Mouse (Mus musculus): ENCODE data around the gene Phf23. TPM values are rescaled to one million over a fixed set of nuclear protein-coding genes. Genes with fewer than 3 reads are reported as not detected.

Phf23 gene
- total RNA-seq, 2 experiments from 2014 or later: 44.6 to 47.5 TPM

DNA sequence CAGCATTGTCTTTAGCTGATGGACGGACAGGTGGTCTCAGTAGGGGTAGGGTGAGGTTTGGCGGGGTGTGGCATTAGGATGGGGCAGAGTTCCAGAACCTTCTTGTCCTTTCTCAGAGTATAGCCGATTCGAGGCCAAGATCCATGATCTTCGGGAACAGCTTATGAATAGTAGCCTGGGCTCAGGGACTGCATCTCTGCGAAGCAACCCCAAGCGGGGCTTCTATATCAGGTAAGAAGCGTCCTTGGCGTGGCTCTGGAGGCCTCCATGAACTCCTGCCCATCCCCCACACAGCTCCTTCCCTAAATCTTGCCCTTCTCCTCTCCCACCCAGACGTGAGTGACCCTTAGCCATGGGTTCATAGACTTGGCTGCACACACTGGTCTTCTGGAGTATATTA is 44.1 kb downstream of the Phf23 start:
- intact Hi-C loops (cut with DNase I): no loop called here
- DNase-seq (ENCODE audit: low spot score in 2 of 2): no peak

DNA sequence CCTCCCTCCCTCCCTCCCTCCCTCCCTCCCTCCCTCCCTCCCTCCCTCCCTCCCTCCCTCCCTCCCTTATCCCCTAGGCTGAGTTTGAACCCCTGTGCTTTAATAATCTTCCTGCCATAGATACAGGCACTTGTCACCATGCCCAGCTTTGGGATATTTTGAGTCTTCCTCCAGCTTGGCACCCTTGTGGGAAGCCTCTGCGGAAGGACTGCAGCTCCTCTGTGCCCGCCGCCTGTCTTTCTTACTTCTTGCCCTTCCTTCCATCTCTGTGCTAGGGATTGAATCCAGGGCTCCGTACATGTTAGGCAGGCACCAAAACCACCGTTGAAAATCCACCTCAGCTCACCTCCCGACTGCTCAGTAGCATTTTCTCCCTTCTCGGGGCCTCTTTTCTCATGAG is 44.6 kb downstream of the Phf23 start:
- intact Hi-C loops (cut with DNase I): no loop called here
- peak in 1 of 2 experiments; percentile 79 for DNase-seq (ENCODE audit: low spot score in 2 of 2)

DNA sequence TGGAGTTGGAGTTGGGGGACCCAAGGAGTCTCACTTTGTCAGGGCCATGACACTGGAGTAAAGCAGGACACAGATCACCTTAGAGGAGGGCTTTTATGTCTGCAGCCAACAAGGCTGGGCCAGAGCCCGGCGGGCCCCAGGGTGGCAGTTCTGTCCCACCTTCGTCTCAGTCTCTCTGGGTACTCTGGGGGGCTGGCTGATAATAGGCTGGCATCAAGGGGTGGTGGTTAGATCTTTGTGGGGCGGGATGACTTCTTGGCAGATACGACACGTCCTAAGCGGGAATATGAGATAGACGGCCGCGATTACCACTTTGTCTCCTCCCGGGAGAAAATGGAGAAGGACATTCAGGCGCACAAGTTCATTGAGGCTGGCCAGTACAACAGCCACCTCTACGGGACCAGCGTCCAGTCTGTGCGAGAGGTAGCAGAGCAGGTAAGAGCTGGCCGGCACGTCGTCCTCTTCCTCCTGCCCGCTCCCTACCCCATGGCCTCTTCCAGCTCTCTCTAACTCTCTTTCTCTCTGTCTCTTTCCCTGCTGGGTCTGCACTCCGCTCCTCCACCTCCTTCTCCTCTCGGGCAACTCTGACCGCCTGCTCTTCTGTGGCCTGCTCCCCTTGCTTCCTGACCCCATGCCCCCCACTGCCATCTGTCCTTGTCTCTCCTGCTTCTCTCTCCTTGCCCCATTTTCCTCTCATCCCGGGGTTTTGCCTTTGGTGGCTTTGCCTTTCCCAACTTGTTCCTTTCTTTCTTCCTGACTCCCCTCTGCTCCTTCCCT is 46.9 kb downstream of the Phf23 start:
- intact Hi-C loops (cut with DNase I): no loop called here
- DNase-seq (ENCODE audit: low spot score in 2 of 2): no peak

DNA sequence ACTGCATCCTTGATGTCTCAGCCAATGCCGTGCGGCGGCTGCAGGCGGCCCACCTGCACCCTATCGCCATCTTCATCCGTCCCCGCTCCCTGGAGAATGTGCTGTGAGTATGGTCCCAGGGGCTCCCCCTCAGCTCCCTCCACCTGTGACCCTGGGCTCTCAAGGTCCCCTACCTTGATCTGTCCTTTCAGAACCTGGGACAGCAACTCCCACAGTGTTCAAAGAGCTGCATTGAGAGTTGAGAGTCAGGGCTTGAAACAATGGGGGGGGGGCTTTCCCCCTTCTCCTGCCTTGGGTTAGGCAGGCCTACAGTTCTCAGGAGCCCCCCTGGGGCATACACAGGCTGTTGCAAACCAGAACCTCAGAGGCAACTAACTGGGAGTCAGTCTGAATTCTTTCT is 48.1 kb downstream of the Phf23 start:
- DNase-seq (ENCODE audit: low spot score in 2 of 2): no peak
- intact Hi-C loops (cut with DNase I): no loop called here

DNA sequence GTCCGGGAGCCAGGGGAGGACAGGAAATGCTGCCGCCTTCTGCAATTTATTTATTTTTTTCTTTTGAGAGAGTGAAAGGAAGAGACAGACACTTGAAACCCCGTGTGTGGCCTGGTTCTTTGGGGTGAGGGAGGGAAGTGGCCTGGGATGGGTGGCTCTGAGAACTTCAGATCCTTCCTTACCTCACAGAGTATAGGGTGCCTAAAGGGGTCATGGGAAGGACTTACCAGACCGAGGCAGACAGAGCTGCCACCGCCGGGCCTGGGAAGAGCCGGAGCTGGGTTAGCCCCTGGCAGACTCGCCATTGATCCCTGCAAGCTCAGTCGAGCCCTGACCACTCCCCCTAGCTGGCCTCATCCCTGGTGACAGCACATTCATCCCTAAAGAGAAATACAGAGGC is 49.9 kb downstream of the Phf23 start:
- DNase-seq (ENCODE audit: low spot score in 2 of 2): no peak

DNA sequence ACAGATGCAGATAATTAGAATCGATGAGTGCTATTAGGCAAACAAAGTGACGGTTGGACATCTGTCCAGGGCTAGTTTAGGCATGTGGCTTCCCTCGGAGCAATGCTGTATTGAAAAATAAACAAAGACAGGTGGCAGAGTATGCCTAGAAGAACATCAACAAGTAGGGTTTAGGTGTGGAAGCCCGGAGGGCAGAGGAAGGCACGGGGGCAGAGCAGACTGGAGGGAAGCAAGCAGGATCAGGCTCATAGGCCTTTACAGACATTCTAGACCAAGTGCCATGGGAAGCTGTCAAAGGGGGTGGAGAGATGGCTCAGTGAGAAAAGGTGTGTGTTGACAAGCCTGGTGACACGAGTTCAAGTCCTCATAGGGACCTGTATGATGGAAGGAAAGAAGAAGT is 53.8 kb downstream of the Phf23 start:
- DNase-seq (ENCODE audit: low spot score in 2 of 2): no peak
- intact Hi-C loops (cut with DNase I): no loop called here

More for the DNA sequence above, 49.9 kb downstream of the Phf23 start:
- intact Hi-C loops (cut with DNase I): no loop called here

Small RNA genes lying within 50 kb of the gene (microRNA-seq; reads per million reads assigned to microRNA genes)
- 0.25 to 0.67 reads per million in 2 experiments for gene Gm44349
- gene Mir324: 10,881 to 11,260 reads per million in 2 experiments

Other genes with a start within 250 kb of the Phf23 start
- gene Polr2a, start 237.1 kb upstream of the Phf23 start, total RNA-seq (2021): 10 to 100 TPM; 53.3 to 53.6 TPM
- gene Slc35g3, start 233.8 kb upstream of the Phf23 start, total RNA-seq (2021): not detected
- 100 to 1,000 TPM; 110 to 114 TPM for gene Zbtb4, start 229.9 kb upstream of the Phf23 start, total RNA-seq (2021)
- gene Chrnb1, start 199.8 kb upstream of the Phf23 start, total RNA-seq (2021): 1 to 10 TPM; 1.3 to 2.0 TPM
- 10 to 100 TPM; 14.9 to 17.2 TPM for gene Fgf11, start 193.9 kb upstream of the Phf23 start, total RNA-seq (2021)
- not detected for gene Tmem102, start 190.2 kb upstream of the Phf23 start, total RNA-seq (2021)
- gene Gm39566, start 180.5 kb upstream of the Phf23 start, total RNA-seq (2021): not detected
- not detected for gene Spem2, start 177.3 kb upstream of the Phf23 start, total RNA-seq (2021)
- under 1 TPM in 1 of 2 experiments, not detected in 1; 0.43 TPM for gene Spem1, start 173.6 kb upstream of the Phf23 start, total RNA-seq (2021)
- gene Nlgn2, start 158.0 kb upstream of the Phf23 start, total RNA-seq (2021): 100 to 1,000 TPM; 233 to 248 TPM
- 100 to 1,000 TPM; 129 to 134 TPM for gene Tmem256, start 157.3 kb upstream of the Phf23 start, total RNA-seq (2021)
- gene Plscr3, start 149.4 kb upstream of the Phf23 start, total RNA-seq (2021): 10 to 100 TPM; 15.6 to 19.2 TPM
- gene Tnk1, start 137.0 kb upstream of the Phf23 start, total RNA-seq (2021): under 1 TPM in 1 of 2 experiments, not detected in 1; 0.27 TPM
- not detected for gene Tmem95, start 117.8 kb upstream of the Phf23 start, total RNA-seq (2021)
- gene Kctd11, start 114.4 kb upstream of the Phf23 start, total RNA-seq (2021): 1 to 10 TPM; 1.1 to 1.2 TPM
- gene Acap1, start 100.2 kb upstream of the Phf23 start, total RNA-seq (2021): not detected
- under 1 TPM; 0.55 to 0.60 TPM for gene 2810408A11Rik, start 94.8 kb upstream of the Phf23 start, total RNA-seq (2021)
- 100 to 1,000 TPM; 113 to 117 TPM for gene Neurl4, start 94.7 kb upstream of the Phf23 start, total RNA-seq (2021)
- 10 to 100 TPM; 26.9 to 33.2 TPM for gene Gps2, start 81.9 kb upstream of the Phf23 start, total RNA-seq (2021)
- 100 to 1,000 TPM; 425 to 450 TPM for gene Eif5a, start 73.8 kb upstream of the Phf23 start, total RNA-seq (2021)
- 10 to 100 TPM in 1 of 2 experiments, 1 to 10 TPM in 1; 6.1 to 10.7 TPM for gene Ybx2, start 60.0 kb upstream of the Phf23 start, total RNA-seq (2021)
- gene Slc2a4, start 47.6 kb upstream of the Phf23 start, total RNA-seq (2021): 1 to 10 TPM; 2.3 to 3.5 TPM
- not detected for gene Cldn7, start 31.0 kb upstream of the Phf23 start, total RNA-seq (2021)
- 100 to 1,000 TPM; 117 to 129 TPM for gene Ctdnep1, start 14.6 kb upstream of the Phf23 start, total RNA-seq (2021)
- 100 to 1,000 TPM; 106 to 109 TPM for gene Elp5, start 13.3 kb upstream of the Phf23 start, total RNA-seq (2021)
- 100 to 1,000 TPM; 217 to 218 TPM for gene Gabarap, start 4.6 kb upstream of the Phf23 start, total RNA-seq (2021)
- 10 to 100 TPM; 26.1 to 32.2 TPM for gene Dvl2, start 4.8 kb downstream of the Phf23 start, total RNA-seq (2021)
- gene Acadvl, start 19.6 kb downstream of the Phf23 start, total RNA-seq (2021): 10 to 100 TPM; 57.4 to 59.3 TPM
- gene Dlg4, start 21.2 kb downstream of the Phf23 start, total RNA-seq (2021): 100 to 1,000 TPM; 931 to 954 TPM
- gene Asgr1, start 58.3 kb downstream of the Phf23 start, total RNA-seq (2021): 1 to 10 TPM; 1.7 to 3.1 TPM
- gene Asgr2, start 96.9 kb downstream of the Phf23 start, total RNA-seq (2021): not detected
- gene Mgl2, start 134.6 kb downstream of the Phf23 start, total RNA-seq (2021): under 1 TPM; 0.44 to 0.50 TPM
- gene Clec10a, start 160.4 kb downstream of the Phf23 start, total RNA-seq (2021): 1 to 10 TPM; 2.3 to 2.4 TPM
- 10 to 100 TPM; 23.9 to 27.1 TPM for gene Slc16a11, start 217.0 kb downstream of the Phf23 start, total RNA-seq (2021)
- 1 to 10 TPM; 7.0 to 8.3 TPM for gene Slc16a13, start 225.3 kb downstream of the Phf23 start, total RNA-seq (2021)
- gene Bcl6b, start 234.0 kb downstream of the Phf23 start, total RNA-seq (2021): 1 to 10 TPM; 1.7 to 2.2 TPM
- 10 to 100 TPM; 45.9 to 47.1 TPM for gene 0610010K14Rik, start 242.1 kb downstream of the Phf23 start, total RNA-seq (2021)
- 1 to 10 TPM; 5.2 to 6.0 TPM for gene Gm21988, start 244.1 kb downstream of the Phf23 start, total RNA-seq (2021)
- gene Rnasek, start 244.1 kb downstream of the Phf23 start, total RNA-seq (2021): 100 to 1,000 TPM; 261 to 273 TPM

Data from left cerebral cortex, postnatal 25 days (tissue).